Mouse (Mus musculus) erythroblast, embryonic 14.5 days (primary cell): Measurements from ENCODE around the gene Cxadr.

Experiments used
- GATA1 ChIP-seq: IDR thresholded peaks from 2 replicates; pipeline ENCODE4 v1.6.1; 2012; ENCODE audit warnings: low read length, inconsistent platforms, mixed read lengths
- TAL1 ChIP-seq: IDR thresholded peaks from 3 replicates; pipeline ENCODE4 v1.6.1; 2012; ENCODE audit warnings: low read length, inconsistent platforms, mixed read lengths

DNA sequence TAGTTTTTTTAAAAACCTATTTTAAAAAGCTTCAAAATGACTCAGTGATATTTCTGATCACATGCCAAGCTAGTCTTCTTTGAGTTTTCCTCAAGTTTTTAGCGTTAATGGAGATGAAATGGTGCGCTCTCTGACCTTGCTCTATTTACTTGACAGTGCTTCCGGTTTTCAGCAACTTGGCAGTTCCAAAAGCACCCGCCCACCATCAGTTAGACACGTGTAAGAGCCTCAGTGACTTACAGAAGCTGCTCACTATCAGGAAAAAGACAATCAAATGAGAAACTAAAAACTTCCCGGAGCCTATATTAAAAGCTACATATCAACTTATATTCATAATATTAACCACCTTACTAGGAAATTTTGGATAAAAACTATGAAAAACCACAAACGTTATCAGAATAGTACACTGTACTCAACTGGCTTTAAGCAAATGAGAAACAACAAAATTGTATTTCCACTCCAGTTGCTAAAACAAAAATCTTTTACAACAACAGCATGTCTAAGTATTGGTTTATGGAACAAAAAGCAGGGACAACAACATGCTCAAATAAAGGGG lies 70.3 kb downstream of the Cxadr start:
- TF ChIP-seq TAL1 (no peak), GATA1 (no peak)
